Mouse (Mus musculus): ENCODE measurements around the gene Pifo.

Gene Pifo

GRCm38 (mm10) chr3:105951348-105951747, 63.1 kb downstream of the Pifo start:
- no peak for DNase-seq (ENCODE audit: low spot score)
